Mouse (Mus musculus): ENCODE results near the gene Ccnj.

Gene Ccnj

DNA sequence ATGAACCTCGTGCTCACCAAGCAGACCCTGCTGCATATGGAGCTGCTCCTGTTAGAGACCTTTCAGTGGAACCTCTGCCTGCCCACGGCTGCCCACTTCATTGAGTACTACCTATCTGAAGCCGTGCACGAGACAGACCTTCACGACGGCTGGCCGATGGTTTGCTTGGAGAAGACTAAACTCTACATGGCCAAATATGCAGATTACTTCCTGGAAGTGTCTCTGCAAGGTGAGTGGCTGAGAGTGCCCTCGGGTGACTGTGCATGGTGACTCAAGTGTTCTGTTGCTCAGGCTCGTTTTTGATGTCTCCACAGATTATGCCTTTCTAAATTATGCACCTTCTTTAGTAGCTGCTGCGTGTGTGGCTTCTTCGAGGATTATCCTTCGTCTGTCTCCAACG is 13.7 kb downstream of the Ccnj start:
- no peak for DNase-seq (ENCODE audit: low read depth)

DNA sequence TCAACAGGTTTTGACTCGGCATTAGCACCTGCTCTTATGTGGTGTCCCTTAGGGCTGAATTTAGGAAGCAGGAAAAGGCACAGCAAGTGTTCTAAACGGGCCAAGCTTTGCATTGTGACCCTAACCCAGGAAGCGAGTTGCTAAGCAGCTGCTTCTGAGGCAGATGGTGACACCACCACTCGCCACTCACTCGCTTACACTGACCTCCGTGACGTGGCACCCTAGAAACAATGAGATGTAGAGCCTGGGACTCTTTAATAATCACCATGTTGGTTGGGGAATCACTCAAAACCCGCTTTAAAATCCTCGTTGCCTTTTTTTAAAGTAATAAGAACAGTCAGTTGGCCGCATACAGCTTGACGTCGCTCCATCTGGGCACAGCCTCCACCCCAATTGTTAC is 18.3 kb downstream of the Ccnj start:
- DNase-seq (ENCODE audit: low read depth): no peak

DNA sequence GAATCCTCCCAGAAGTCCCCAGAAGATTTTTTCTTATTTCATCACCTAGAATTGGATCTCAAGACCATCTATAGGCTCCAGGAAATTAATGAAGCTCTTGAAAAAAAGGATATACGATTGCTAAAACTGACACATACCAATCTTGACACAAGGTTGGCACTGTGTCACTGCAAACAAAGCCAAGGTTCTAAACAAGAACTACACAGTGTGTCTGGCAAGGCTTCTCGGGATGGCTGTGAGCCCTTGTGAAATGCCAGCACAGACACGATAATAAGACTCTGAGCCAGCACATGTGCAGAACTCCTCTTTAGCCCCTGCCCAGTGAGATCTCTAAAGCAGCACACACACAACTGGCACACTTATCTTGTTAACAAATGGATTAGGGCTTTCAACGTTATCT is 28.5 kb downstream of the Ccnj start:
- DNase-seq (ENCODE audit: low read depth): no peak

DNA sequence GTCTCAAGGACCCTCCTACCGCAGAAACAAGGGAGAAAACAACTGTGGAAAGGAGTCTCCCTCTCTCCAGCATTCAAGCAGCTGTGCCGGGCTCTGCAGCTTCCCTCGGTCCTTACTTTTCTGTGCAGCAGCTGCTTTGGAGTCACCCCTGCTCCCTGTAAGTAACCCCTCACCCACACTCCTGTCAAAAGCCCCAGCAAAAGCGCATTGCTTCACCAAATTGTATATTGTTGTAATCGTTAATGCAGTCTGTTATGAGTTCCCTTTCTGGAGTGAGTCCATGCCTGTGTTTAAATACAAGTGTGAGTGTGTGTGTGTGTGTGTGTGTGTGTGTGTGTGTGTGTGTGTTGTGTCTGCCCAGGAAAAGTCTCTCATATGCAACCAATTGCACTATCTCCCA is 37.2 kb downstream of the Ccnj start:
- no peak for DNase-seq (ENCODE audit: low read depth)

DNA sequence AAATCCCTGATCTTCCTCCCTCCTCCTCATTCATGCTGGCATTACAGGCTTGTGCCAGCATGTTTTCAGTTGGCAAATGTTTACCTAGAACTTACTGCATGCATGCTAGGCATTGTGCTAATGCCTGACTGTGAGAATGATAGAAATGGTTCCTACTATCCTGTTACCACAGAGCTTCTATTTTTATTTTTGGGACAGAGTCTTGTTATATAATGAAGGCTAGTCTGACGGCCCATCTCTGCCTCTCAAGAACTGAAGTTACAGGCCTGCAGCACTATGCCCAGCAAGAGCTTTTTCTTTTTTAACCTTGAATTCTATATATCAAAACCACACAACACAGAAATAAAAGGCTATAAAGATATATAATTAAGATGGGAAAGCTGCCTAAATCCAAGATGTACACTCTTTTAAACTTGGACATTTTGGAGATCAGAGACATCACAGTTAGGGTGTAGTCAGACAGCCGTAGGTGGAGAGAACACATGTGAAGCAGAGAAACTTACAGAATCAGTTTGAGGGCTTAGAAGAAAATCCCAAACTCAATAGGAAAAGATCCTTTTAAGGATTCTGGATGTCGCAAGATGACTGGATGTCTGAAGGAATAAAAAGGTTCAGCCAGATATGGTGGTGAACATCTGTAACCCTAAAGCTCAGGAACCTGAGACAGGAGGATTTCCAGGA is 38.5 kb downstream of the Ccnj start:
- DNase-seq (ENCODE audit: low read depth): no peak

DNA sequence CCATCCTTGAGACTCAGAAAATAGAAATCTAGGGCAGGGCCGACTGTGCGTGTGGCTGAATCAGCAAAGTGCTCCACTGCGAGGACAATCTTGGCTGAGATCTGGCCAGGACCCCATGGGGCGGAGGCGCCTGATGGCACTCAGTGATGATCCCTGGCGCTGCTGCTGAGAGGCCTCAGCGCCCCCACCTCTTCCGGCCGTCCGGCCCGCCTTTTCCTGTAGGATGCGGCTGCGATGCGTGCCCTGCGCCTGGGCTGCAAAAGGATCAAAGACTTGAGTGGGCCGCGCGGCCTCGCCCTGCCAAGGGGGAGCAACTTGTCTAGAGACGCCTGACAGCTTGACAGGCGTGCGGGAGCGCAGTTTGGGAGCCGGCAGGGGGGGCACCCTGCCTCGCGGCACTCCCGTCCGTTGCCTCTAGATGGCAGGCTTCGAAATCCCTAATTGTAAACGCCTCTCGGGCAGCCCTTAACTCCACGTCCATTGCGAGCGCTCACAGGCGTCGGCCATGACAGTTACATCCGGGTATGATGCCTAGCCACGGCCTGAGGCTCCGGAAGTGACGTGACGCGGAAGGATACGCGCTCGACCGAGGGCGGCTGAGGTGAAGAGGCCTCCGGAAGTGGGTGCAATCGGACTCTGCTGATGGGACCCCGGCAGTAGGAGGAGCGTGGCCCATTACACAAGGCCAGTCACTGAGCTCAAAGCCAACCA is 42.0 kb downstream of the Ccnj start:
- DNase-seq (ENCODE audit: low read depth): no peak

DNA sequence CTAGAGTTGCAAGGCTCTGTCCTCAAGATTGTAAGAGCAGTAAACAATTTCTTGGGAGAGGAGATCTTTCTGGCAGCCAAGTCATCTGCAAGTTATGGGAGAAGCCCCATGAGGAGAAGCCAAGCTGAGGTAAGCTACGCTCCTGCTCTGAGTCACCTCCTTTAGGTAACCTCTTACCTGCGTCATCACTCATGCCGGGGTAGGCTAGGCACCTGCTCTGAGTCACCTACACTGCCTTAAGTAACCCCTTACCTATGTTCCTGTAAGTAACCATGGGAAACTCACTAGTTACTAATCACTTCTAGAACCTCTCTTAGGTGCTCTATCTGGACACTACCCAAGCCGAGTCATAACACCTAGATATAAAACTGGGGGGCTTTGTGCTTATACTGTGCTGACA is 50.6 kb downstream of the Ccnj start:
- no peak for DNase-seq (ENCODE audit: low read depth)

DNA sequence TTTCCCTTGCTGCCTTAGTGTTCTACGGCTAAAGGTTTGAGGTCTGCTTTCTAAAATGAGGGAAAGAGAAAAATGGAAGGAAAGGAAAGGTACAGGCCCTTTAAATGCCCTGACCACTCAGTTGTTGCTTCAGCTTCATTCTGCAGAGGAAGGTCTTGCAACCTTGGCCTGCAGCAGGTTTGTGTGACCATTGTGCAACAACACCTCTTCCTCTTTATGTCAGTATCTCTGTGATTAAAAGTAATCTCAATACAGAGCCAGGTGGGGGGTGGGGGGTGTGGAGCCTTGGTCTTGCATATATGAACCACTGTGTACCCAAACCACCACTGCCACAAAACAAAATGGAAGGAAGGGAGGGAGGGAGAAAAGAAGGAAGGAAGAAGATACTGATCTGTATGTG is 57.8 kb downstream of the Ccnj start:
- DNase-seq (ENCODE audit: low read depth): peak; percentile 68

DNA sequence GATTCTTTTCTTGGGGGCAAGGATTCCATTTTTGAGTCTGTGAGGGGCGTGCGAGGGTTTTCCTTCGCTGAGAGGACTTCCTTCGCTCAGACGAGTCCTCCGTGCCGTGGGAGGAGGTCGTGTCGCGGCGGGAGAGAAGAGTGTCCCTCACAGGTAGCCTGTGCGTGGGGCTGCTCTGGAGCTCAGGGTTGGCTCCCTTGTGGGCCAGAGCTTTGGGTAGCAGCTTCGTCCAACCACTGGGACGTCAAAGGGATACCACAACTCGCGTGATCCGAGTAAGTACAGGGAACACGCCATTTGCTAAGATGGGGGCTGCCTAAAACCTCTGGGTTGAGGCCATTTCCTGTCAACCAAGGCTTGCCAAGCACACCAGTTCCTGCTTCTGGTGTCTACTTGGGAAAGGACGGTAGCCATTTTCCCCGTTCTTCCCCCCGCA is 63.0 kb downstream of the Ccnj start:
- DNase-seq (ENCODE audit: low read depth): no peak

DNA sequence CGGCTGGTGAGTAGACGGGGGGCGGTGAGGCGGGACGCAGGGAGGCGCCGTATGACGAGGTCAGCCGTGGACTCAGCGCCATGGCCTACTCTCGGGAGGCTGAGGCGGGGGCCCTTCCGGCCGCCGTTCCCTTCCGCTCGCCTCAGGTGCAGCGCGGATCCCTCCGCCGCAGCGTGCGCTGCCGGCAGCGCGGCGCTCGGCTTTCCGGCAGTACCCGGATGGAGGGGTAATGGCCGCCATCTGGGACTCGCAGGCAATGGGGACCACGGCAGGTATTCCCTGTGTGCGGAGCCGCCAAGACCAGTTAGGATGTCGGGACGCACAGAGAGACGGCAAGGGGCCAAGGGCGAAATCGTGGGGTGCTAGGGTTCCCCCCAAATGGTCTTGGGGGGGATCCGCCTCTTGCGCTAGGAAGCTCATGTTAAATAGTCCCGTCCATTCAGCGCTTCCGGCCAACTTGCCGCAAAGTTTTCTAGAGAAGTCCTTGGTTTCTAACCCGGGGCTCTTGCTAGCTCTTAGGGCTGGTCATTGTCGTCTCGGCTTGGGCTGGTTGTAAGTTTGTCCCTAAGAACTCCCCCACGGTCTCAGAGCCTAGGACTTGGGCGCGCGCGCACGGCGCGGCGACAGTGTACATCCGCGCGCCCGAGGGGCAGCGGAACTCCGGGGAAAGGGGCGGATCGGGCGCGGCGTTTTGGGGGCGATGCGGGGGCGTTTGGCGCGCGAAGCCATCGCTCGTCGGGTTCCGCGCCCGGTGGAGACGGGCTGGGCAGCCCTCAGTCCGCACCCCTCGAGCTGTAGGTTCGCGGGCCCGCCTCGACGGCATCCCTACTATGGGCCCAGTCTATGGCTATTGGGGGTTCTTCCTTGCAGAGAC is 63.7 kb downstream of the Ccnj start, which contains the start of gene Zfp518a:
Zfp518a (plus strand) TSS at position 187 of the 874 bp plus-strand sequence.
- DNase-seq (ENCODE audit: low read depth): peak; percentile 84

DNA sequence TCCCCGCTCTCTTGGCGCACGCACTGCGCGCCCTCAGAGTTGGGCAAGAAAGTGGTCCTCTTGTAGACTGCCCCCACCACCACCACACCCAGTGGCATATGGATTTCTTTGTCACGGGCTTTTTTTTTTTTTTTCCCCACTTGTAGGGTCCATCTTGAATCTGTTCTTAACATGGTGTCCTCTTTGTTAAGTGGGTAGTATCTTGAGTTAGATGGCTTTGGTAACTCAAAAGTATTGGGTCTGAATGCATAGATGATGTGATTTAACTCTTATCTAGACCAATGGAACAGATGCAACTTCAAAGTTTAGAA is 64.3 kb downstream of the Ccnj start:
- peak; percentile 58 for DNase-seq (ENCODE audit: low read depth)

Data from 416B (cell line).